ENCODE assay signal across 1 mouse cellular context in genomic region chr3:90220531-90220951, GRCm38 (mm10).
TF ChIP-seq lines count a peak whose summit lies in the region.

No protein-coding gene starts in this region.

TF ChIP-seq in CH12.LX, 34 proteins besides CTCF, POLR2A, EP300 and RAD21:
- TF ChIP-seq GABPA (IDR thresholded peaks at IDR 0.05; ENCODE audit: insufficient replicate concordance, low read depth, low read length) = no peak
- no peak for TF ChIP-seq PAX5 (IDR thresholded peaks at IDR 0.05; ENCODE audit: low read length)
- no peak for TF ChIP-seq ZNF384 (IDR thresholded peaks at IDR 0.05; ENCODE audit: low read depth, low read length)
- TF ChIP-seq NELFE (IDR thresholded peaks at IDR 0.05; ENCODE audit: low read depth, low read length) = no peak
- TF ChIP-seq JUN (IDR thresholded peaks at IDR 0.05; ENCODE audit: insufficient read depth, low read depth, low read length) = no peak
- TF ChIP-seq ELF1 (IDR thresholded peaks at IDR 0.05; ENCODE audit: low read depth, low read length) = no peak
- TF ChIP-seq CHD1 (IDR thresholded peaks at IDR 0.05; ENCODE audit: low read depth, low read length) = no peak
- TF ChIP-seq MAFK (IDR thresholded peaks at IDR 0.05; ENCODE audit: insufficient replicate concordance, low read length) = no peak
- no peak for TF ChIP-seq MEF2A (IDR thresholded peaks at IDR 0.05; ENCODE audit: borderline replicate concordance, low read depth, low read length)
- no peak for TF ChIP-seq SMC3 (IDR thresholded peaks at IDR 0.05; ENCODE audit: low read depth, low read length)
- TF ChIP-seq TCF12 (IDR thresholded peaks at IDR 0.05; ENCODE audit: low read depth, low read length) = no peak
- TF ChIP-seq CHD2 (IDR thresholded peaks at IDR 0.05; ENCODE audit: low read length) = no peak
- TF ChIP-seq MYC (IDR thresholded peaks at IDR 0.05; ENCODE audit: low read depth, low read length) = no peak
- TF ChIP-seq HCFC1 (IDR thresholded peaks at IDR 0.05; ENCODE audit: low read depth, low read length) = no peak
